Mouse (Mus musculus): ENCODE measurements around the gene Ppp1r32.

The Ppp1r32 gene

DNA sequence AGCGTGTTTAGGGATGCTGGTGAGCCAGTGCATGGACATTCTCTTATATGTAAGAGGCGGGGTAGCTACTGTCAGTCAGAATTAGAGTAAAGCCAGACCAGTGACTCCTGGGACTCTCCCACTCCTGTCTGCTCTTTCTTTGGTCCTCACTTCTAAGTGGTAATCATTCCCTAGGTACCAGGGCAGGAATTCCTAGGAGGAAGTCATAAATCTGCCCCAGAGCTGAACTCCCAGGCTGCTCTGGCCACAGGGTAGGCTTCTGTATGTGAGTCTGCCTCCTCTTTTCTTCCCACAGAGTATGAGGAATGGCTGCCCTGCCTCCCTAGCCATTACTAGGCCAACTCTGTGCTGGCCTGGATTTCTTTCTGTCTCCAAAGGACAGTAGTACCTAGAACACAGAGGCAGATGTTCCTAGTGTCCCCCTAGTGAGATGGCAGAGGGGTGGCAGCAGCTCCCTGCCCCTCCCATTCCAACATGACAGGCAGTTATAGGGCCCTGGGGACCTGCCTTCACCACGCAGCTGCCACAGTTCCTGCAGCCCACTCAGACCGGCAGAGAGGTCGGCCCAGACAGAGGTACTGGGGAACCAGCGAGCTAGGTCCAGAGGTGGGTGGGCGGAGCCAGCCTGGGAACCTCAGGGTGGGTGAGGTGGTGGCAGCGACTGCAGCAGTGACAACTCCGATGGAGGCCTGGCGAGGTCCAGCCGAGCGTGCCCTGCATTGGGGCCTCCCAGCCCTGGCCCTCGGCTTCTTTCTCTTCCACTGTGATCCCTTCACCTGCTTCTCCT, 57.1 kb downstream of the Ppp1r32 start:
- DNase-seq (ENCODE audit: low read depth, low spot score): no peak

DNA sequence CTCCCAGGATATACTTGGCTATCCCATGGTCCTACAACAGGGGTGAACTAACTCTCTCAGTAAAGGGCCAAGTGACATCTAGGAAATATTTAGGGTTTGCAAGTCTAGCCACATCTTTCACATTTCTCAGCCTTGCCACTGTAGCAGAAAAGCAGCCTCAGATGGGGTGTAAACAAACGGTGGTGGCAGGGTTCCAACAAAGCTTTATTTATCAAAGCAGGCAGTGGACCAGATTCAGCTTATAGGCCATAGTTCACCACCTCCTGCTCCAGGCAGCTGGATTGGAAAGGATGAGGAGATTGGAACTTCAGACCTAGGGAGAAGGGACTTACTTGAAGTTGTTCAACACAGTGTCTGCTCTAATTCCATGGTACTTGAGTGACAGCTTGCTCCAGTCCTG, 58.0 kb downstream of the Ppp1r32 start:
- DNase-seq (ENCODE audit: low read depth, low spot score): no peak

Measured in ZHBTc4 (cell line).